Mouse (Mus musculus) bone marrow, adult 2 months (tissue): ENCODE measurements around the gene A630076J17Rik.

ENCODE experiments used
- CTCF ChIP-seq: fragments of 200-500 bp; IDR thresholded peaks from 2 replicates; pipeline ENCODE4 v1.5.1; 2011; ENCODE audit warnings: low read length, control low read depth; ENCODE audit not compliant: control insufficient read depth, insufficient read depth
- POLR2A ChIP-seq: fragments of 200-500 bp; IDR thresholded peaks from 2 replicates; pipeline ENCODE4 v1.6.1; 2011; ENCODE audit warnings: low read depth, mild to moderate bottlenecking, control low read depth, low read length, borderline replicate concordance; ENCODE audit not compliant: control insufficient read depth

GRCm38 (mm10) chr3:107246876-107247275 is 16.5 kb downstream of the A630076J17Rik start:
- TF ChIP-seq CTCF, result no peak
- no peak for TF ChIP-seq POLR2A
